Mouse (Mus musculus) small intestine, adult 2 months (tissue): ENCODE results near the gene Uox.

Experiments
- CTCF ChIP-seq: fragments of 200-500 bp; IDR thresholded peaks from 2 replicates; pipeline ENCODE4 v1.5.1; 2012; ENCODE audit warnings: low read depth, mild to moderate bottlenecking, control low read depth, inconsistent platforms, low read length, moderate library complexity, mixed read lengths; ENCODE audit not compliant: insufficient replicate concordance, insufficient read length; ENCODE audit errors: extremely low read depth
- POLR2A ChIP-seq: fragments of 200-500 bp; IDR thresholded peaks from 2 replicates; pipeline ENCODE4 v1.6.1; 2012; ENCODE audit warnings: low read depth, mild to moderate bottlenecking, control low read depth, inconsistent platforms, low read length, moderate library complexity

- TF ChIP-seq CTCF = no peak
- no peak for TF ChIP-seq POLR2A
Observed at GRCm38 (mm10) chr3:146679646-146680045, 109.4 kb downstream of the Uox start.
